Mouse (Mus musculus) liver, embryonic 16.5 days (tissue): ENCODE measurements at regions not wholly inside any gene's neighbourhood (a gene's known extent, or its start where the extent isn't known, plus 50 kb on each side); places are given as distances from the start of the nearest gene placed in this dataset.

Experiments used
- ATAC-seq: fragments of 200-750 bp; cut with Nextera tagmentation; 2 replicates; pipeline ENCODE4 v1.8.0; 2017; ENCODE audit warnings: low read depth, mild to moderate bottlenecking, moderate number of reproducible peaks, moderate library complexity
- H3K27ac ChIP-seq: fragments of 300-500 bp; sonication (generic); 2 replicates; pipeline ENCODE4 v1.5.1; 2014; ENCODE audit warnings: mild to moderate bottlenecking, low read length
- H3K27me3 ChIP-seq: fragments of 300-500 bp; sonication (generic); 2 replicates; pipeline ENCODE4 v1.6.1; 2014; ENCODE audit warnings: low read depth, low read length, mixed read lengths; ENCODE audit not compliant: control insufficient read depth, insufficient read depth
- H3K36me3 ChIP-seq: fragments of 300-500 bp; sonication (generic); 2 replicates; pipeline ENCODE4 v1.6.1; 2014; ENCODE audit warnings: mild to moderate bottlenecking; ENCODE audit not compliant: control insufficient read depth, insufficient read depth
- H3K4me1 ChIP-seq: fragments of 300-500 bp; sonication (generic); 2 replicates; pipeline ENCODE4 v1.6.1; 2014; ENCODE audit warnings: low read depth, low read length, mixed read lengths; ENCODE audit not compliant: control insufficient read depth
- H3K4me2 ChIP-seq: fragments of 300-500 bp; sonication (generic); 2 replicates; pipeline ENCODE4 v1.6.1; 2014; ENCODE audit warnings: low read depth, low read length, mixed read lengths
- H3K4me3 ChIP-seq: fragments of 300-500 bp; sonication (generic); 2 replicates; pipeline ENCODE4 v1.5.1; 2014; ENCODE audit warnings: low read depth, mild to moderate bottlenecking, low read length
- H3K9ac ChIP-seq: fragments of 300-500 bp; sonication (generic); 2 replicates; pipeline ENCODE4 v1.6.1; 2014; ENCODE audit warnings: low read depth, low read length
- H3K9me3 ChIP-seq: fragments of 300-500 bp; sonication (generic); replicated peaks from 2 replicates; pipeline ENCODE4 v1.6.1; 2016; ENCODE audit warnings: low read length; ENCODE audit not compliant: control insufficient read depth
- WGBS: fragments of 180-500 bp; shearing (Covaris S2); extraction: QIAGEN DNeasy Blood & Tissue Kit; methylation state at CpG from one replicate; pipeline ENCODE4 v1.1.7; 2014; ENCODE audit not compliant: insufficient replicate concordance; 5-methylcytosine and 5-hydroxymethylcytosine counted together

GRCm38 (mm10) chr10:122560001-122560695, 111.8 kb downstream of the Avpr1a start:
- Histone ChIP-seq H3K27ac (no peak overlapping the region), H3K4me2 (no peak overlapping the region), H3K27me3 (no peaks in the 10 kb centered on the region), H3K9ac (no peak overlapping the region), H3K36me3 (no peaks in the 10 kb centered on the region), H3K4me1 (no peaks in the 10 kb centered on the region), H3K9me3 (no peaks in the 10 kb centered on the region), H3K4me3 (no peak overlapping the region)
- ATAC-seq, result no peak
- 65% methylated on average over 10 of the region's 10 CpGs for whole genome bisulfite sequencing

DNA sequence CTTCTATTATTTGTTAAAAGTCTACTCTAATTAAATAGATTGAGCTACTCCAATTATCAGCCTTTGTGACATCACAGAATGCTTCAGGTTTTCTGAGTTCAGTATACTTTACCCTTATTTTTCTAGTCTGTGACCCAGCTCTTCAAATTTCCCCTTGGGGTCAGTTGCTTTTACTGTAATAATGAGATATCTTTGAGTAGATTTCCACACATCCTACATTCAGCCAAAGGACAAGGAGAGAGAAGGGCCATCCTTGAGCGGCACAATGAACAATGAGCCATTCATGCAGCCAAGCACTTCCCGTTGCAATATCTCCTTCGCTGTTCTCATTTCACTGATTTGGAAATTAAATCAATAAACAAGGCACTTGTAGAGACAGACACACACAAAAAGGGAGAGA, 113.6 kb downstream of the Avpr1a start:
- H3K36me3 ChIP-seq, result no peaks in the 10 kb centered on the region
- H3K27me3 ChIP-seq, result no peaks in the 10 kb centered on the region
- ATAC-seq, result no peak
- WGBS, result 53% methylated on average over 3 of the region's 3 CpGs
- no peaks in the 10 kb centered on the region for H3K9me3 ChIP-seq
- no peak overlapping the region for H3K4me3 ChIP-seq
- no peak overlapping the region for H3K27ac ChIP-seq
- H3K9ac ChIP-seq, result no peak overlapping the region
- no peak overlapping the region for H3K4me2 ChIP-seq
- H3K4me1 ChIP-seq, result no peaks in the 10 kb centered on the region

DNA sequence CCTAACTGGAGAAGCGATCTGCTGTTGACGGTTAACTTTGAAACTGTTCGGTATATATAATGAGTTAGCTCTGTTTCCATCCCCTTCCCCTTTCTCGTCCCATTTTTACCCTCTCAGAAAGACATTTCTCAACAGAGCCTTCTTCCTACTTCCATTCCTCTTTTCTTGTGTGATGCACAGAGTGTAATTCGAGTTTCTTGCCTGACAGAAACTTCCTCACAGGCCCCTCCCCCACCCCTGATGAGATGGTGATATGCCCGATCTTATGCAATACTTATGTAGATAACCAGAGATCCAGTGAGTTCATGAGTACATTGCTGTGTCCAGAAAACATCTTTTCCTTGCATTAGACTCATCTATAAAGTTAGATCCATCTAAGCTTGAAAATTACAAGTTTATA, 114.2 kb downstream of the Avpr1a start:
- Histone ChIP-seq H3K36me3 (no peaks in the 10 kb centered on the region), H3K27ac (no peak overlapping the region; the same call in 1 of the 2 replicates), H3K4me2 (no peak overlapping the region), H3K4me3 (no peak overlapping the region), H3K27me3 (no peaks in the 10 kb centered on the region), H3K4me1 (no peaks in the 10 kb centered on the region), H3K9ac (no peak overlapping the region), H3K9me3 (no peaks in the 10 kb centered on the region)
- ATAC-seq, result 0 out of 2 replicates have a peak, but pooled peaks have one; percentile 16
- 38% methylated on average over 6 of the region's 6 CpGs for WGBS

DNA sequence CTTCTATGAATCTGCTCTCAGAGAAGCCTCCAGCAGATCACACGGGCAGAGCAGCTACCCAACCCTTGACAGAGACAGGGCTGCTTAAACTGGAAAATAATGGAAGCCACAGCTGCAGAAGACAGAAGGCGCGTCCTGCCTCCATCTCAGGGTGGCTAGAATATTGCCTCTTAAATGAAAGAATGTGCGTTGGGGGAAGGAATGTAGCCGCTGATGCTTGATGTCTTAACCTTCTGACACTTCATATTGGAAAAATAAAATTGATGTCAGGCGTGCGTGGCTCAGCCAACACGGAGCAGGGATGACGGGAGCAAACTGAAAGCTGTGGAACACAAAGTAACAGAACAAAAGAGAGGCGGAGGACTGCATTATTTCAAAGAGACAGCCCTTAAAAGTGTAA, 114.6 kb upstream of the Ppm1h start:
- H3K4me1 ChIP-seq, result no peaks in the 10 kb centered on the region
- ATAC-seq, result no peak
- no peak overlapping the region for H3K9ac ChIP-seq
- no peak overlapping the region for H3K4me3 ChIP-seq
- no peaks in the 10 kb centered on the region for H3K36me3 ChIP-seq
- no peak overlapping the region for H3K4me2 ChIP-seq
- 71% methylated on average over 10 of the region's 10 CpGs for WGBS
- no peak overlapping the region for H3K27ac ChIP-seq
- no peaks in the 10 kb centered on the region for H3K9me3 ChIP-seq
- no peaks in the 10 kb centered on the region for H3K27me3 ChIP-seq

DNA sequence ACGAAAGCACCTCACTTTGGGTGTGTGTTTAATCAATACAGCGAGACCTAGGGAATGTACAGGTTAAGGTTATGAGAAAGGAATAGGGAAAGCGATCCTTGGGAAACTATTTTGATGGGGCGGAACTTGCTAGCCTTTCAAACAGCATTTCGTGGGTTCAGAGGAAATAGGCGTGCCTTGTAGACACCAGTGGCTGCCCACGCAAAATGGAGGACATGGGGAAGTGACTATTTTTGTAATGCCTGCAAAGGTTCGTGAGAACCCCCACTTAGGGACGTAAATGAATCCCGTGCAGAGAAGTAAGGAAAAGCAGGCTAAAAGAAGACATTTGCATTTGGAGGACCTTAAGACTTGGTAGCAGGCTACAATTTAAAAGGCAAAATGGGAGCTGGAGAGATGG, 114.1 kb upstream of the Ppm1h start:
- no peak overlapping the region for H3K27ac ChIP-seq
- H3K9ac ChIP-seq, result no peak overlapping the region
- H3K27me3 ChIP-seq, result no peaks in the 10 kb centered on the region
- H3K9me3 ChIP-seq, result no peaks in the 10 kb centered on the region
- H3K36me3 ChIP-seq, result no peaks in the 10 kb centered on the region
- WGBS, result 61% methylated on average over 10 of the region's 10 CpGs
- ATAC-seq, result no peak
- H3K4me3 ChIP-seq, result no peak overlapping the region
- H3K4me1 ChIP-seq, result no peaks in the 10 kb centered on the region
- no peak overlapping the region for H3K4me2 ChIP-seq

DNA sequence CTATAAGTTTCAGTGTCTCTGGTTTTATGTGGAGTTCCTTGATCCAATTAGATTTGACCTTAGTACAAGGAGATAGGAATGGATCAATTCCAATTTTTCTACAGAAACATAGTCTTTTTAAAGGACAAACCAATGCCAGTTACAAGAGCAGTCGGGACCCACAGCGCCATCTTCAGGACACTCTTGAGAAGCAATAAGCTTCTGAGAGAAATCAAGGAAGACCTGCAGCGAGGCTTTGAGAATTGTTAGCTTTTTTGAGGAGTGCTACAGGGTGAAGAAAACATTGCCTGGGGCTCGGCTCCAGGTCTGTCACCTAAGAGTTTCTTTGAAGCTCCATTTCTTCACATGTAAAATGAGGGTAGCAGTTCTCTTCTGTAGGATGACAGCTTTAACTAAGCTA, 112.0 kb upstream of the Ppm1h start:
- no peaks in the 10 kb centered on the region for H3K36me3 ChIP-seq
- ATAC-seq, result no peak
- WGBS, result 42% methylated on average over 4 of the region's 4 CpGs
- no peaks in the 10 kb centered on the region for H3K9me3 ChIP-seq
- H3K4me1 ChIP-seq, result no peaks in the 10 kb centered on the region; the same call in 1 of the 2 replicates
- H3K4me3 ChIP-seq, result no peak overlapping the region
- no peak overlapping the region for H3K27ac ChIP-seq
- no peaks in the 10 kb centered on the region for H3K27me3 ChIP-seq
- no peak overlapping the region for H3K9ac ChIP-seq
- no peak overlapping the region for H3K4me2 ChIP-seq

DNA sequence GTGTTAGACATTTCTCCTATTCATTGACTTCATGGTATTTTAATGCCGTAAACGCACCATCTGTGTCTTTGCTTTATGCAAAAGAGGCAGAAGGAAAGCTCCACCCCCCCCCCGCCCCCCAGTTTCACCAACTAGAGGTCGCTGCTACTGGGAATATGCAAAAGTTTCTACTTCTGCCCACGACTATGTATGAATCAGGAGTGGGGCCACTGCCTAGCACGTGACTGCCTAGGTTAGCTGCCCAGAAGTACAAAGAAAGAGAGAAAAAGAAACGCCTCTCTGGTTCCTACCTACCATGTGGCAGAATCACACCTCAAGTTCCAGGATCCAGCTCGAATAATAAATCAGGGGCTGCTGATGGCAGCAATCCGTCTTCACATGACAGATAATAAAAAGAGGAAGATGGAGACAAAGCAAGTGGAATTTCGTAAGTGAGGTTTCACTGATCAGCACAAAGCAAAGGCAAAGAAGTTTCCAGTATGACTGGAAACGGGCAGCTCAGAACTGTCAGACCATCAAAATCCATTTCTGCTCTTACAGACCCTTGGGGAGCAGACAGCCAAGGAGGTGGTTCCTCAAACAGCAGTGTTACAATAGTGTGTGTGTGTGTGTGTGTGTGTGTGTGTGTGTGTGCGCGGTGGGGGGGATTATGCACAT, 108.9 kb upstream of the Ppm1h start:
- 49% methylated on average over 13 of the region's 13 CpGs for WGBS
- Histone ChIP-seq H3K36me3 (no peaks in the 10 kb centered on the region), H3K4me1 (no peaks in the 10 kb centered on the region; the same call in 1 of the 2 replicates), H3K9ac (no peak overlapping the region), H3K9me3 (no peaks in the 10 kb centered on the region), H3K27me3 (no peaks in the 10 kb centered on the region), H3K27ac (no peak overlapping the region), H3K4me3 (no peak overlapping the region), H3K4me2 (no peak overlapping the region)
- peak; percentile 27; the same call in 1 of the 2 replicates for ATAC-seq

DNA sequence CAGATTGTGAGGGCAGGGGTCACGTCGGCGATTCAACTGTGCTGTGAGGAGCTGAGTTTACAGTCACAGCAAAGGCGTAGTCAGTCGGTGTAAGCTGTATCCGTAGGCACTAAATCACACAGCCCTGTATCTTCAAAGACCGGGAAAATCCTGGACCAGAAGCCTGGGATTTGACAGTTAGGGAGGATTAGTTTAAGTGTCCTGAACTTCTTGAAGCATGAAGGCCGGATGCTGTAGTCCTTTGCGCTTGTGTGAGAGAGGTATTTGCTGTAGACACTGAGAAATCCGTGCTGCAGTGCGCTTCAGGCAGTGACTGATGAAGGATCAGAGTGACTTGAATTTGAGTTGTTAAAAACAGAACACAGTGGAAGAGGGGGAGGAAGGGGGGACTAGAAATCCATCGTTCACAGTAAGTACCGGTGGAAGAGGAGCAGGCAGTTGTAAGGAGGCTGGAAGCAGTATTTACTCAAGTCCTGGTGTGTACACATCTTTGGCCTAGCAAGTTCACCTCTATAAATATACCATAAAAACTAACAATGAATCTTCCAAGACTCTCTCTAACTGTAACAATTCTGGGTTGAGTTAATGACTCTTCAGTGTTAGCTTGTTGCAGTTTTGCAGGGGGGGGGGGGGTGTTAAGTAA, 107.5 kb upstream of the Ppm1h start:
- H3K4me2 ChIP-seq, result no peak overlapping the region
- no peaks in the 10 kb centered on the region for H3K36me3 ChIP-seq
- no peak overlapping the region for H3K27ac ChIP-seq
- 60% methylated on average over 13 of the region's 13 CpGs for WGBS
- H3K9me3 ChIP-seq, result no peaks in the 10 kb centered on the region
- no peaks in the 10 kb centered on the region; the same call in 1 of the 2 replicates for H3K4me1 ChIP-seq
- no peak overlapping the region for H3K4me3 ChIP-seq
- ATAC-seq, result no peak
- no peak overlapping the region for H3K9ac ChIP-seq
- H3K27me3 ChIP-seq, result no peaks in the 10 kb centered on the region
